Mouse (Mus musculus) thymus, adult 2 months (tissue): Measurements from ENCODE around the gene Psmg4. TPM values are rescaled to one million over a fixed set of nuclear protein-coding genes. Genes with fewer than 3 reads are reported as not detected.
A peak's percentile ranks its signal among the peaks of the same experiment; 100 is the strongest.

ENCODE experiments used
- DNase-seq: peaks from one replicate; pipeline ENCODE4 v3.0.0; 2021
- H3K27ac ChIP-seq: fragments of 200-500 bp; 2 replicates; pipeline ENCODE4 v1.5.1; 2012; ENCODE audit warnings: low read length, control low read depth; ENCODE audit not compliant: control insufficient read depth, insufficient read depth
- H3K27me3 ChIP-seq: fragments of 200-500 bp; 2 replicates; pipeline ENCODE4 v1.6.1; 2012; ENCODE audit warnings: mild to moderate bottlenecking, low read length, moderate library complexity, mixed read lengths; ENCODE audit not compliant: control insufficient read depth, insufficient read depth
- H3K36me3 ChIP-seq: fragments of 200-500 bp; 2 replicates; pipeline ENCODE4 v1.6.1; 2012; ENCODE audit warnings: mild to moderate bottlenecking, low read length, moderate library complexity; ENCODE audit not compliant: control insufficient read depth, insufficient read depth
- H3K4me1 ChIP-seq: fragments of 200-500 bp; replicated peaks from 2 replicates; pipeline ENCODE4 v1.6.1; 2012; ENCODE audit warnings: low read length; ENCODE audit not compliant: control insufficient read depth, insufficient read depth
- H3K4me3 ChIP-seq: fragments of 200-500 bp; 2 replicates; pipeline ENCODE4 v1.5.1; 2012; ENCODE audit warnings: mild to moderate bottlenecking, low read length, control low read depth, moderate library complexity; ENCODE audit not compliant: control insufficient read depth, insufficient read depth
- CTCF ChIP-seq: fragments of 200-500 bp; IDR thresholded peaks from 2 replicates; pipeline ENCODE4 v1.5.1; 2012; ENCODE audit warnings: mild to moderate bottlenecking, control low read depth, low read length, moderate library complexity, borderline replicate concordance; ENCODE audit not compliant: control insufficient read depth, poor library complexity, insufficient read depth; ENCODE audit errors: extremely low read depth
- POLR2A ChIP-seq: fragments of 200-500 bp; IDR thresholded peaks from 2 replicates; pipeline ENCODE4 v1.6.1; 2012; ENCODE audit warnings: mild to moderate bottlenecking, low read length, control low read depth, moderate library complexity; ENCODE audit not compliant: control insufficient read depth, poor library complexity, insufficient read depth; ENCODE audit errors: extremely low read depth
- WGBS: fragments of 180-500 bp; shearing (Covaris S2); methylation state at CpG from one replicate; pipeline ENCODE4 v1.1.7; 2018; 5-methylcytosine and 5-hydroxymethylcytosine counted together
- polyA plus RNA-seq: library from polyadenylated mRNA; depleted of rRNA; stranded (reverse); fragments of >200 nt; gene quantifications from 2 replicates; pipeline ENCODE4 v1.2.3, GENCODE M21; 2012

Psmg4 gene
- polyA plus RNA-seq, 1 experiment: 275 TPM

GRCm38 (mm10) chr13:34131708-34132060 is 31.1 kb upstream of the Psmg4 start:
- Histone ChIP-seq H3K36me3 (no peaks in the 10 kb centered on the region), H3K4me1 (peaks cover 40% of the 10 kb centered on the region), H3K4me3 (peak overlapping the region; percentile 40; the same call in 1 of the 2 replicates), H3K27me3 (no peaks in the 10 kb centered on the region), H3K27ac (peak overlapping the region; percentile 57)
- WGBS: 6% methylated on average over 10 of the region's 10 CpGs
- peak; percentile 72 for DNase-seq
- TF ChIP-seq CTCF: peak; percentile 30; the same call in 1 of the 2 replicates
- TF ChIP-seq POLR2A: no peak

DNA sequence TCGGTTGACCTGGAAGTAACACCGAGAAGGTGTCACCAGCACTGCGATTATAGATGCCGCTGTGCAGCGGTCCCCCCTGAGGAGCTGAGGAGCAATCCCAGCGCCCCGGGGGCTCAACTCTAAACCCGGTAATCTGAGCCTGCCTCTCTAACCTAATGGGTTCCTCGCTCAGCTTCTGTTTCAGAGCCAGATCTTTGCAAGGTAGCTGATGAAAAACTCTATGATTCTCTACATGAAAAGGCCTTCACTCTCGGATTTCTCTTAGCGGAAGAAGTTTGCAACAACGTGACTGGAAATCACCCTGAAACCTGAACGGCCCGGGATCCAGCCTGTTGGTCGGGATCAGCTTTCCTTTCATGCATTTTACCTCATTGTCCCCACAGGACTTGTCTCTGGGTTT is 30.5 kb upstream of the Psmg4 start:
- H3K27me3 ChIP-seq: no peaks in the 10 kb centered on the region
- no peak for TF ChIP-seq CTCF
- no peak for TF ChIP-seq POLR2A
- no peak overlapping the region for H3K27ac ChIP-seq
- 16% methylated on average over 15 of the region's 15 CpGs for WGBS
- H3K4me1 ChIP-seq: peaks cover 39% of the 10 kb centered on the region
- H3K36me3 ChIP-seq: no peaks in the 10 kb centered on the region
- H3K4me3 ChIP-seq: peak overlapping the region; percentile 40; the same call in 1 of the 2 replicates
- DNase-seq: no peak

DNA sequence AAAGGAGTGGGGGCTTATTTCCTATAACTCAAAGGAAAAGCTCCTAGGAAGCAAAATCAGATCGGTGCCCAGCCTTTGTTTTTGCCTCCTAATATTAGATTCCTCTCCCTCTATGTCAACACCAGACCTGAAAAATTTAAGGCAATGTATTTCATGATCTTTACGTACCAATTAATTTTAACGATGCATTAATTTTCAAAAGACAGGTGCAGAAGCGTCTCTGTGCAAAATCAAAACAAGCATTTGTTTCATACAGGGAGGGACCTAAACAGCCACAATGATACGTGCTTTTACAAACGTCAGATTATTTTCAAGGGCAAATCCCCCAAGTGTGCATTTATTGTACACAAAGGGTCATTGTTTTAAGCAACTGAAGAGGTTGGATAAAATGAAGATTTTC is 29.9 kb upstream of the Psmg4 start:
- no peak for DNase-seq
- 41% methylated on average over 6 of the region's 6 CpGs for WGBS
- no peaks in the 10 kb centered on the region for H3K27me3 ChIP-seq
- no peaks in the 10 kb centered on the region for H3K36me3 ChIP-seq
- H3K4me1 ChIP-seq: peaks cover 37% of the 10 kb centered on the region
- no peak overlapping the region for H3K4me3 ChIP-seq
- TF ChIP-seq POLR2A: no peak
- no peak overlapping the region for H3K27ac ChIP-seq

GRCm38 (mm10) chr13:34133326-34134071 is 29.3 kb upstream of the Psmg4 start:
- Histone ChIP-seq H3K27ac (no peak overlapping the region), H3K27me3 (no peaks in the 10 kb centered on the region), H3K4me3 (no peak overlapping the region), H3K36me3 (no peaks in the 10 kb centered on the region), H3K4me1 (peaks cover 35% of the 10 kb centered on the region)
- 27% methylated on average over 15 of the region's 15 CpGs for WGBS
- TF ChIP-seq CTCF: no peak
- TF ChIP-seq POLR2A: no peak
- no peak for DNase-seq

DNA sequence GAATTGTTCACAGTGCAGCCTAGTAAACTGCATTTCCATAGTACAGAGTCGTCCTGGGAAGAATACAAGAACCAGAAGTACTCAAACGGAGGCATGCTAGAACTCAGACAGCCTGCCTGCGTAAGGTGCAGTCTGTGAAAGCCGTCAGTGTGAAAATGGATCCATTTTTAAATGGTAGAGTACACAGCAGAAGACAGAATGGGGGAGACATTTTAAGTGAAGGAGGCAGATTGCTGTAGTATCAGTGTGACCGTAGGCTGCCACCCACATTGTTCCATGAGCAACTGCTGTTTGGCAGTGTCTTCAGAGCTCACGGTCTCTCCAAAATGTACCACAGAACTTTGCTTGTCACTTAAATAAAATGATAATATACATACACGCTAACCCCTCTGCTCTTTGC is 28.5 kb upstream of the Psmg4 start:
- DNase-seq: no peak
- Histone ChIP-seq H3K27me3 (no peaks in the 10 kb centered on the region), H3K4me1 (peaks cover 30% of the 10 kb centered on the region), H3K36me3 (no peaks in the 10 kb centered on the region), H3K27ac (no peak overlapping the region), H3K4me3 (no peak overlapping the region)
- WGBS: 92% methylated on average over 7 of the region's 7 CpGs
- TF ChIP-seq POLR2A (no peak), CTCF (no peak)

DNA sequence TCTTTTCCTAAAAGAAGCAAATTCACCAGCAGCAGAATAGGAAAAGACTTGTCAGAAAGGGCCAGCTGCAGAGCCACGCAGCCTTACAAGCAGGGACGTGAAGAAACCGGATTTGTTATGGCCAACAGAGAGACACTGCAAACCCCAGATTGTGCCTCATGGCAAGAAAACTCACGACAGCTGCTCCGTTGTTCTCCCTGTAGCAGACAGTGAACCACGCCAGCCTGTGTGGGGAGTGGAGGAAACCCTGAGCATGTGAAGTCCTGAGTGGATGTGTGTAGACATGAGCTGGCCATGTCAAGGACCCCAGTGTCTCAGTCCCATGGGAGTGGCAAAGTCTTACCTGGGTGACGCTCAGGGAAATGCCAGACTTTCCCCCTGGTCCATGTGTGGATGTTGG is 26.2 kb upstream of the Psmg4 start:
- TF ChIP-seq CTCF (no peak), POLR2A (no peak)
- no peak overlapping the region for H3K4me3 ChIP-seq
- WGBS: 86% methylated on average over 7 of the region's 7 CpGs
- H3K27me3 ChIP-seq: no peaks in the 10 kb centered on the region
- no peak for DNase-seq
- H3K4me1 ChIP-seq: peaks cover 16% of the 10 kb centered on the region
- H3K36me3 ChIP-seq: no peaks in the 10 kb centered on the region
- H3K27ac ChIP-seq: no peak overlapping the region

GRCm38 (mm10) chr13:34143389-34143788 is 19.4 kb upstream of the Psmg4 start:
- whole genome bisulfite sequencing: 89% methylated on average over 5 of the region's 5 CpGs
- no peak for DNase-seq
- TF ChIP-seq POLR2A (no peak), CTCF (no peak)

More at GRCm38 (mm10) chr13:34143389-34143788, 19.4 kb upstream of the Psmg4 start:
- Histone ChIP-seq H3K27me3 (no peaks in the 10 kb centered on the region), H3K27ac (no peak overlapping the region), H3K4me1 (no peaks in the 10 kb centered on the region), H3K4me3 (no peak overlapping the region), H3K36me3 (no peaks in the 10 kb centered on the region)
